Mouse (Mus musculus): ENCODE measurements around the gene Lhx5.

Gene Lhx5

GRCm38 (mm10) chr5:120465062-120465461 lies 33.6 kb downstream of the Lhx5 start:
- no peak for DNase-seq (ENCODE audit: low spot score)

- DNase-seq (ENCODE audit: low spot score): no peak
Measured at GRCm38 (mm10) chr5:120465860-120466259, 34.4 kb downstream of the Lhx5 start.

- peak; percentile 51 for DNase-seq (ENCODE audit: low spot score)
Measured at GRCm38 (mm10) chr5:120467026-120467425, 35.5 kb downstream of the Lhx5 start.

DNA sequence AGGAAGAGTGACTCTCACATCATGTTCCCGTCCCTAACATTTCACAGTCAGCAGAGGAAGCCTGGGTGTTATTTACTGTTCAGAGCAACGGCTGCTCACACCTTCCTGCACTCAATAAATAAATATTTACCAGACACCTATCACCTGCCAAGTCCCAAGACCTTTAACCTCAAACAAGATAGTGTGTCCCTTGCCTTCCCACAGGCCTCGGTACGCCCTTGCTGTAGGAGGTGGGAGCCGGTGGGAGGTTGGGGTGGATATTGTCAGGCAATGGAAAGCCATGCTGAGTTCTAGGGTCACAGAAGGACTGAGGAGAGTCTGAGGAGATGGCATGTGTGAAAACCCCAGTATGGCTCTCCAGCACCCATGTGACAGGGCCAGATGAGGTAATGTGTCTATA lies 36.8 kb downstream of the Lhx5 start:
- DNase-seq (ENCODE audit: low spot score): no peak

DNA sequence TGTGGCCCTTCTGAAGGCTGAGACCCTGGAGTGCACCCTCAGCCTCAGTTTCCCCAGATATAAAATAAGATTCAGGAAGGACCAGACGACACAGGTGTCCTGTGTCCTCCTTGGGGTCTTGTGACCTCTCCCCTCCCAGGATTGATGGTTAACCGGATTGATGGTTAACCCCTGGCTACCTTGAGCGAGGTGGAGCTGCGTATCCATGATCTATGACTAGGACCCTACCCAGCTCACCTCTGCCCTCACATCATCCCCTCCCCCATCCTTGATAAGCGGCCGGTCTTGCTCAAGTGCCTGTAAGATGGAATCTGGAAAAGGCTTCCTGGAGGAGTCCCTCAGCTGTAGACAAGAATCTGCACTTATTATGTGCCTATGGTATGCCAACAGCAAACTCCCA lies 37.3 kb downstream of the Lhx5 start:
- no peak for DNase-seq (ENCODE audit: low spot score)

GRCm38 (mm10) chr5:120471538-120471937 lies 40.0 kb downstream of the Lhx5 start:
- no peak for DNase-seq (ENCODE audit: low spot score)

- DNase-seq (ENCODE audit: low spot score): no peak
Measured at GRCm38 (mm10) chr5:120472770-120473169, 41.3 kb downstream of the Lhx5 start, which contains the start of gene Sdsl. TSS of gene Sdsl (minus strand) at chr5:120472810.

DNA sequence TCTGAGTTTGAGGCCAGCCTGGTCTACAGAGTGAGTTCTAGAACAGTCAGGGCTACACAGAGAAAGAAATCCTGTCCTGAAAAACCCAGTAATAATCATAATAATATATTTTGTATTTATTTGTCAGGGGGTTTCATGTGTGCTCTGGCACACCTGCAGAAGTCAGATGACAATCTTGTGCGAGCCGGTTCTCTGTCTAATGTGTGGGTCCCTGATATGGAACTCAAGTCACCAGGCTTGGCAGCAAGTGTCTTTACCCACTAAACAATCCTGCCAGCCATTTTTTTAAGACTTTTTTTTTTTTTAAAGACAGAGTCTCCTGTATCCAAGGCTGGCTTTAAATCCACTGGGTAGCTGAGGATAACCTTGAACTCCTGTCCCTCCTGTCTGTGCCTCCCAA lies 41.9 kb downstream of the Lhx5 start:
- DNase-seq (ENCODE audit: low spot score): no peak

GRCm38 (mm10) chr5:120475861-120476260 lies 44.4 kb downstream of the Lhx5 start:
- DNase-seq (ENCODE audit: low spot score): no peak

- DNase-seq (ENCODE audit: low spot score): no peak
Measured at GRCm38 (mm10) chr5:120476296-120476695, 44.8 kb downstream of the Lhx5 start, which contains the start of gene Sds. TSS of gene Sds (plus strand) at chr5:120476526.

DNA sequence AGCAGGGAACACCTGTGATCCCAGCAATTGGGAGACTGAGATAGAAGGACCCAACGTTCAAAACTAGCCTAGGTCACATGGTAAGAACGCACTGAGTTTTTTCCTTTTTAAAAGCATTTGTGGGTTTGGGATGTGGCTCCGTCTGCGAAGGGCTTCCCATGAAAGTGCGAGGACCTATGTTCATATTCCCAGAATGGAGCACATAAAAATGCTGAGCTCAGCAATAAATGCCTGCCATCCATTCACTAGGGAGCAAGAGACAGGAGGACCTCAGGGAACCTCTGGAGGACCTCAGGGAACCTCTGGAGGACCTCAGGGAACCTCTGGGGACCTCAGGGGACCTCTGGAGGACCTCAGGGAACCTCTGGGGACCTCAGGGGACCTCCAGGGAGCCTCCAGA lies 46.5 kb downstream of the Lhx5 start:
- DNase-seq (ENCODE audit: low spot score): no peak

DNA sequence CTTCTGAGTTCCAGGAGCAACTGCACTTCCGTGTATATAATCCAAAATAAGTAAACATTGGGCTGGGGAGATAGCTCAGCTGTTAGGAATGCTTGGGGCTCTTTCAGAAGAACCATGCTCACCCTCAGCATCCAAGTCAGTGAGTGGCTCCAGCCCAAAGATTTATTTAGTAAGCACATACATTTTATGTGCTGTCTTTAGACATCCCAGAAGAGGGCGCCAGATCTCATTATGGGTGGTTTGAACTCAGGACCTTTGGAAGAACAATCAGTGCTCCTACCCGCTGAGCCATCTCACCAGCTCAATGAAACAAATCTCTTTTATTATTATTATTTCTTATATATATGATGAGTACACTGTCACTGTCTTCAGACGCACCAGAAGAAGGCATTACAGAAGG lies 48.0 kb downstream of the Lhx5 start:
- DNase-seq (ENCODE audit: low spot score): no peak

- DNase-seq (ENCODE audit: low spot score): no peak
Measured at GRCm38 (mm10) chr5:120481205-120481604, 49.7 kb downstream of the Lhx5 start.

- DNase-seq (ENCODE audit: low spot score): no peak
Measured at GRCm38 (mm10) chr5:120483399-120483798, 51.9 kb downstream of the Lhx5 start.

DNA sequence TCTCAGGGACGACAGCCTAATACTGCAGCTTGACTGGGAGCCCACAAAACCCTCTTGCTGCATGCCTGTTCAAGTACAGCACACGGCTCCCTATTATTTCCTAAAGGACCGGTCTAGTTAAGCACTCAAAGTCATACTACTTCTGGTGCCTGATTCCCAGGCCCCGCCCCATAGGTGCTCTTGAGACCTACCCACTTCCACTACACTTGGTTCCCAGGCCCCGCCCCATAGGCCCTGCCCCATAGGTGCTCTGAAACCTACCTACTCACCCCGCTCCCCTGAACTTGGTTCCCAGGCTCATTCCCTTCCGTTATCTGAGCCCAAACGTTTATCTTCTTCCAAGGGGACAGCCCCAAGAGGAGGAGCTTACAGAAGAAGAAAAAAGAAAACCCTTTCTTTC lies 56.3 kb downstream of the Lhx5 start:
- no peak for DNase-seq (ENCODE audit: low spot score)

GRCm38 (mm10) chr5:120490679-120491192 lies 59.2 kb downstream of the Lhx5 start:
- DNase-seq (ENCODE audit: low spot score): no peak

All from embryo, embryonic 10 days (tissue).